Mouse (Mus musculus) adrenal gland (tissue): Measurements from ENCODE around the gene Sstr5.

Source experiments
- intact Hi-C: fragments of 180-260 bp; cut with DNase I; formaldehyde crosslinking; loops from one replicate; pipeline ENCODE4 v1.15.1; 2025
- long read RNA-seq, 2 experiments: library from polyadenylated mRNA; unstranded; transcript quantifications; one replicate each; pipeline ENCODE4 v2.0.0; 2020; ENCODE audit warnings: borderline replicate concordance in 1 of 2; ENCODE audit not compliant: insufficient replicate concordance in 1 of 2

The Sstr5 gene
- long read RNA-seq, experiment 1: 0 reads
- long read RNA-seq, experiment 2, partial matches to known transcripts: 0 of 2 reads
- long read RNA-seq, experiment 2, other reads (novel, unspliced or antisense): 0 of 2 reads

GRCm38 (mm10) chr17:25497013-25497412, at the start of gene Sstr5:
Gene Sstr5, minus strand, starts transcription at chr17:25497288.
- intact Hi-C loops: no loop called here

GRCm38 (mm10) chr17:25541768-25542167, 44.7 kb upstream of the Sstr5 start:
- intact Hi-C loops: no loop called here

GRCm38 (mm10) chr17:25540731-25541130, 43.6 kb upstream of the Sstr5 start:
- intact Hi-C loops: no loop called here

GRCm38 (mm10) chr17:25538945-25539875, 42.1 kb upstream of the Sstr5 start:
- intact Hi-C loops: no loop called here

- intact Hi-C loops: no loop called here
These were observed 33.4 kb upstream of the Sstr5 start for GRCm38 (mm10) chr17:25530357-25531022.

GRCm38 (mm10) chr17:25522080-25522479, 25.0 kb upstream of the Sstr5 start:
- intact Hi-C loops: no loop called here

- intact Hi-C loops: no loop called here
These were observed 23.4 kb upstream of the Sstr5 start for GRCm38 (mm10) chr17:25520492-25520891.

- intact Hi-C loops: no loop called here
These were observed 22.4 kb upstream of the Sstr5 start for GRCm38 (mm10) chr17:25519511-25519910.

- intact Hi-C loops: no loop called here
These were observed 21.1 kb upstream of the Sstr5 start for GRCm38 (mm10) chr17:25518144-25518543.

- intact Hi-C loops: no loop called here
These were observed 19.2 kb upstream of the Sstr5 start for GRCm38 (mm10) chr17:25516315-25516714.

GRCm38 (mm10) chr17:25514055-25514454, 17.0 kb upstream of the Sstr5 start:
- intact Hi-C loops: no loop called here

- intact Hi-C loops: no loop called here
These were observed 14.8 kb upstream of the Sstr5 start for GRCm38 (mm10) chr17:25511876-25512275.

- intact Hi-C loops: no loop called here
These were observed 13.2 kb upstream of the Sstr5 start for GRCm38 (mm10) chr17:25510074-25510830.

- intact Hi-C loops: loop anchor here (5.0 kb wide), 1 partner anchor 112 kb away; no protein-coding TSS in a partner anchor
These were observed 11.9 kb upstream of the Sstr5 start for GRCm38 (mm10) chr17:25508860-25509577.

GRCm38 (mm10) chr17:25507799-25508198, 10.7 kb upstream of the Sstr5 start:
- intact Hi-C loops: loop anchor here (1.0 to 5.0 kb wide), 2 partner anchors 31 to 110 kb away; no protein-coding TSS in a partner anchor

- intact Hi-C loops: no loop called here
These were observed 5.5 kb upstream of the Sstr5 start for GRCm38 (mm10) chr17:25502599-25502998.

GRCm38 (mm10) chr17:25482092-25482491, 15.0 kb downstream of the Sstr5 start:
- intact Hi-C loops: no loop called here

GRCm38 (mm10) chr17:25480820-25481219, 16.3 kb downstream of the Sstr5 start:
- intact Hi-C loops: no loop called here

- intact Hi-C loops: no loop called here
These were observed 16.9 kb downstream of the Sstr5 start for GRCm38 (mm10) chr17:25480152-25480551.

GRCm38 (mm10) chr17:25475946-25476744, 20.9 kb downstream of the Sstr5 start:
- intact Hi-C loops: loop anchor here (1.0 kb wide), 2 partner anchors 31 to 222 kb away; no protein-coding TSS in a partner anchor
